Mouse (Mus musculus) cortical plate, adult 2 months (tissue): ENCODE data around the gene Plekha6.

ENCODE experiments used
- CTCF ChIP-seq: fragments of 200-500 bp; IDR thresholded peaks from 2 replicates; pipeline ENCODE4 v1.5.1; 2011; ENCODE audit warnings: mild to moderate bottlenecking, control low read depth, low read length; ENCODE audit not compliant: insufficient read depth; ENCODE audit errors: extremely low read depth
- POLR2A ChIP-seq: fragments of 200-500 bp; IDR thresholded peaks from 2 replicates; pipeline ENCODE4 v1.6.1; 2011; ENCODE audit warnings: mild to moderate bottlenecking, low read length, control low read depth; ENCODE audit not compliant: insufficient read depth; ENCODE audit errors: extremely low read depth

GRCm38 (mm10) chr1:133287051-133287450 lies 123.0 kb downstream of the Plekha6 start:
- TF ChIP-seq POLR2A, result no peak
- TF ChIP-seq CTCF, result no peak
